Mouse (Mus musculus) ES-E14 (cell line): ENCODE results near the gene Frmd6.

Source experiments
- CHD2 ChIP-seq: IDR thresholded peaks from 2 replicates; pipeline ENCODE4 v1.6.1; 2014; ENCODE audit warnings: mild to moderate bottlenecking, low read depth, low read length, inconsistent platforms
- HCFC1 ChIP-seq: IDR thresholded peaks from 2 replicates; pipeline ENCODE4 v1.6.1; 2012; ENCODE audit warnings: low read length, inconsistent platforms, borderline replicate concordance; ENCODE audit not compliant: insufficient read depth
- MAFK ChIP-seq: IDR thresholded peaks from 2 replicates; pipeline ENCODE4 v1.6.1; 2014; ENCODE audit warnings: mild to moderate bottlenecking, low read depth, low read length, inconsistent platforms; ENCODE audit not compliant: insufficient read depth
- ZC3H11A ChIP-seq: IDR thresholded peaks from 2 replicates; pipeline ENCODE4 v1.6.1; 2012; ENCODE audit warnings: low read depth, mild to moderate bottlenecking, inconsistent platforms, low read length, borderline replicate concordance

GRCm38 (mm10) chr12:70896068-70896467 is 70.8 kb downstream of the Frmd6 start:
- TF ChIP-seq MAFK: no peak
- TF ChIP-seq CHD2: no peak
- no peak for TF ChIP-seq ZC3H11A
- no peak for TF ChIP-seq HCFC1
